ENCODE assay signal across 7 mouse cellular contexts in the genomic region with DNA sequence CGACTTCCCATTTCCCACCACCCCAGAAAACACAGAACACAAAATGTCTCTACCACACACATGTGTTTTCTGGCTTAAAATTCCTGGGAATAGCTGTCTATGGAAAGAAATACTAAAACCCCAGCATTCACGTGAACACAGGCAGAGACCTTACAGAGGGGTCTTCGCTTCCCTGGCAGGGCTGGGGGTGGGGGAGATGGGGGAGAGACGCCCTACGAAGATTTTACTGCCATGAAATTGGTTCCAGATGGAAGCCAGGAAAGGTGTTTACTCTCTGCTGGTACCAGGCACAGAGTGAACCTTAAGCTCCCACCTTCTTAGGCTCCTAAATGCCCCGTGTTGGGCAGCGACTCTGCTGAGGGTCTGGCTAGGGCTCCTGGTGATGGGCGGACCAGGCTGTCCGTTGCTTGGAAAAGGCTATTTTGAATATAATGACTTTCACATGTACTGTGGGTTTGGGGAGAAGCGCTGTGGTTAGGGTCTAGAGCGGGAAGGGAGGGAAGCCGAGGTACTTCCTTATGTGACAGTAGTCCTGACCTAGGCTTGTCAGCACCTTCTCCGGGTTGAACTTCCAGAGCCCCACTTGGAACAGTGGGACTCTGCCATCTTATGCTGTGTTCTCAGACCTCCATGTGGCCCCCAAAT. TPM values are rescaled to one million over a fixed set of nuclear protein-coding genes. Genes with fewer than 3 reads are reported as not detected.
A peak's percentile ranks its signal among the peaks of the same experiment; 100 is the strongest.
DNase-seq lines count a peak whose midpoint lies in the region; ATAC-seq lines count a peak whose summit lies in the region.

No protein-coding gene starts in this region.

- H3K4me1 ChIP-seq in brown adipose tissue, adult 24 weeks (ENCODE audit: control insufficient read depth, insufficient read depth, insufficient read length, low read length), result peaks cover 3% of the 10 kb centered on the region; the same call in 1 of the 2 replicates
- 0 out of 2 replicates have a peak, but pooled peaks cover 6% of the 10 kb centered on the region for H3K4me1 ChIP-seq in hindbrain, embryonic 11.5 days (replicated peaks; ENCODE audit: control insufficient read depth, insufficient read depth, low read length)
- H3K4me1 ChIP-seq in megakaryocyte, embryonic 14.5 days, result peaks cover 57% of the 10 kb centered on the region

- peak; percentile 8 for DNase-seq in R1 (ENCODE audit: low read depth, low spot score)
- no peak for DNase-seq in hindbrain, embryonic 11.5 days (ENCODE audit: low spot score)
- no peak for DNase-seq in cerebellum, adult 11-12 months
- no peak for DNase-seq in left cerebral cortex, adult 18-20 months (ENCODE audit: low spot score in 2 of 2)

- H3K9ac ChIP-seq in hindbrain, embryonic 11.5 days (ENCODE audit: low read depth, low read length), result peak overlapping the region; percentile 43; the same call in 1 of the 2 replicates

- H3K9me3 ChIP-seq in hindbrain, embryonic 11.5 days (ENCODE audit: control insufficient read depth, low read length), result no peaks in the 10 kb centered on the region
- H3K9me3 ChIP-seq in megakaryocyte, embryonic 14.5 days, result peaks cover 3% of the 10 kb centered on the region; the same call in 1 of the 2 replicates

- H3K4me3 ChIP-seq in brown adipose tissue, adult 24 weeks (ENCODE audit: insufficient read depth, low read depth, low read length), result 0 out of 2 replicates have a peak overlapping the region, but pooled peaks have one; percentile 6
- no peak overlapping the region; the same call in 1 of the 2 replicates for H3K4me3 ChIP-seq in hindbrain, embryonic 11.5 days (ENCODE audit: low read depth, low read length)
- peak overlapping the region; percentile 91 for H3K4me3 ChIP-seq in megakaryocyte, embryonic 14.5 days (replicated peaks)

- no peaks in the 10 kb centered on the region for H3K36me3 ChIP-seq in hindbrain, embryonic 11.5 days (ENCODE audit: control insufficient read depth, insufficient read depth, low read length)
- H3K36me3 ChIP-seq in megakaryocyte, embryonic 14.5 days (replicated peaks; ENCODE audit: low read length), result no peaks in the 10 kb centered on the region

- 16% methylated on average over 13 of the region's 13 CpGs for WGBS in hindbrain, embryonic 11.5 days

- peak overlapping the region; percentile 36 for H3K4me2 ChIP-seq in hindbrain, embryonic 11.5 days (replicated peaks; ENCODE audit: low read depth, low read length)

- H3K27me3 ChIP-seq in hindbrain, embryonic 11.5 days (ENCODE audit: control insufficient read depth, insufficient read depth, low read length), result no peaks in the 10 kb centered on the region
- H3K27me3 ChIP-seq in megakaryocyte, embryonic 14.5 days (replicated peaks), result peaks cover 26% of the 10 kb centered on the region

- no peak overlapping the region for H3K27ac ChIP-seq in brown adipose tissue, adult 24 weeks (replicated peaks; ENCODE audit: low read depth, low read length)
- H3K27ac ChIP-seq in hindbrain, embryonic 11.5 days (ENCODE audit: low read depth, low read length), result no peak overlapping the region

- ATAC-seq in hindbrain, embryonic 11.5 days (ENCODE audit: low FRiP score), result no peak
- ATAC-seq in frontal cortex, adult (ENCODE audit: low TSS enrichment), result no peak

RNA-seq across cellular contexts. Expression of a gene that starts 4.6 kb away (rescaled TPM):
- 63.4 and 130 TPM in 2 replicates for polyA plus RNA-seq in brown adipose tissue, adult 24 weeks (2012; ENCODE audit: insufficient read depth, insufficient read length, missing spikeins)
- polyA plus RNA-seq in hindbrain, embryonic 11.5 days (2014; fragmentation: Nextera tagmentation; extraction: Ambion mirVana), result 31.6 and 32.8 TPM in 2 replicates
- 18.9 and 27.4 TPM in 2 replicates for polyA plus RNA-seq in megakaryocyte, embryonic 14.5 days (2012; ENCODE audit: insufficient read depth, low replicate concordance)
- total RNA-seq in left cerebral cortex, adult 18-20 months (2021), result 10 to 100 TPM; 58.8 to 67.6 TPM
